In genomic region chr8:80977231-80977630, GRCm38 (mm10) we compare ENCODE assay signal across 21 mouse cellular contexts. TPM values are rescaled to one million over a fixed set of nuclear protein-coding genes. Genes with fewer than 3 reads are reported as not detected.
DNase-seq lines count a peak whose midpoint lies in the region; ATAC-seq and TF ChIP-seq lines count a peak whose summit lies in the region.
"Had no signal": no experiment of that assay in that cellular context is flagged by ENCODE, and none has a peak within 500 bp of the region (broad histone marks: within the 10 kb centered on the region; RNA-seq: fewer than 3 reads in every experiment).

No protein-coding gene starts in this region.

- H3K27ac ChIP-seq in layer of hippocampus, adult 2 months, result peak overlapping the region; percentile 39; the same call in 1 of the 2 replicates
- 0 out of 2 replicates have a peak overlapping the region, but pooled peaks have one; percentile 28 for H3K27ac ChIP-seq in spleen, adult 2 months (ENCODE audit: insufficient read depth, low read length)
- H3K27ac ChIP-seq in hindbrain, embryonic 14.5 days, result no peak overlapping the region
- H3K27ac ChIP-seq: embryonic facial prominence, embryonic 12.5 days; forebrain, embryonic 13.5 days; hindbrain, postnatal 0 days; lung, embryonic 15.5 days; neural tube, embryonic 15.5 days had no signal

- H3K9me3 ChIP-seq in hindbrain, embryonic 14.5 days (ENCODE audit: control insufficient read depth, low read length), result no peaks in the 10 kb centered on the region
- H3K9me3 ChIP-seq: embryonic facial prominence, embryonic 12.5 days; forebrain, embryonic 13.5 days; lung, embryonic 15.5 days; neural tube, embryonic 15.5 days had no signal

- DNase-seq in gastrocnemius, adult 18-20 months (ENCODE audit: low spot score), result peak; percentile 16
- no peak for DNase-seq in gastrocnemius, postnatal 10 days
- no peak for DNase-seq in layer of hippocampus, adult 2 months (ENCODE audit: low spot score in 2 of 2)
- DNase-seq in layer of hippocampus, postnatal 25 days (ENCODE audit: extremely low spot score in 1 of 2, low spot score in 1 of 2), result no peak
- DNase-seq in spleen, adult 2 months (ENCODE audit: low read depth in 1 of 2, low spot score in 2 of 2), result no peak
- no peak for DNase-seq in spleen, postnatal 10 days (ENCODE audit: low spot score in 2 of 2)
- DNase-seq in hindbrain, embryonic 14.5 days (ENCODE audit: low spot score), result no peak
- DNase-seq: cerebellum, adult 9-11 months; kidney, postnatal 10 days; left cerebral cortex, postnatal 4 days; liver; right cerebral cortex, postnatal 25 days; thymus, postnatal 36 days had no signal

- peaks cover 4% of the 10 kb centered on the region for H3K4me1 ChIP-seq in spleen, adult 2 months (ENCODE audit: control insufficient read depth, insufficient read depth, insufficient read length)
- H3K4me1 ChIP-seq in hindbrain, embryonic 14.5 days (replicated peaks; ENCODE audit: control insufficient read depth, insufficient read depth, low read length), result no peaks in the 10 kb centered on the region
- H3K4me1 ChIP-seq: embryonic facial prominence, embryonic 12.5 days; forebrain, embryonic 13.5 days; neural tube, embryonic 15.5 days had no signal

- 17% methylated on average over 1 of the region's 1 CpGs for WGBS in spleen, adult 2 months
- WGBS in hindbrain, embryonic 14.5 days, result 79% methylated on average over 1 of the region's 1 CpGs

- no peak overlapping the region for H3K4me3 ChIP-seq in layer of hippocampus, adult 2 months
- no peak overlapping the region for H3K4me3 ChIP-seq in spleen, adult 2 months (ENCODE audit: extremely low read depth, insufficient read depth, insufficient read length)
- no peak overlapping the region for H3K4me3 ChIP-seq in hindbrain, embryonic 14.5 days (replicated peaks; ENCODE audit: low read length)
- H3K4me3 ChIP-seq: embryonic facial prominence, embryonic 12.5 days; erythroblast, embryonic 14.5 days; forebrain, embryonic 13.5 days; lung, embryonic 15.5 days; neural tube, embryonic 15.5 days had no signal

- no peaks in the 10 kb centered on the region for H3K27me3 ChIP-seq in spleen, adult 2 months (ENCODE audit: control insufficient read depth, insufficient read depth, low read length)
- no peaks in the 10 kb centered on the region for H3K27me3 ChIP-seq in hindbrain, embryonic 14.5 days (ENCODE audit: control insufficient read depth, insufficient read depth, low read length)
- H3K27me3 ChIP-seq: embryonic facial prominence, embryonic 12.5 days; forebrain, embryonic 13.5 days; lung, embryonic 15.5 days; neural tube, embryonic 15.5 days had no signal

- no peak overlapping the region for H3K9ac ChIP-seq in hindbrain, embryonic 14.5 days
- H3K9ac ChIP-seq: embryonic facial prominence, embryonic 12.5 days; forebrain, embryonic 13.5 days; lung, embryonic 15.5 days; neural tube, embryonic 15.5 days had no signal

- TF ChIP-seq CTCF in layer of hippocampus, adult 2 months (conservative IDR thresholded peaks at IDR 0.05), result no peak
- no peak for TF ChIP-seq CTCF in spleen, adult 2 months (IDR thresholded peaks at IDR 0.05; ENCODE audit: extremely low read depth, insufficient read depth, insufficient read length, insufficient replicate concordance)

- no peak overlapping the region for H3K4me2 ChIP-seq in hindbrain, embryonic 14.5 days (replicated peaks)
- H3K4me2 ChIP-seq: embryonic facial prominence, embryonic 12.5 days; forebrain, embryonic 13.5 days; lung, embryonic 15.5 days; neural tube, embryonic 15.5 days had no signal

- ATAC-seq in hindbrain, embryonic 14.5 days (ENCODE audit: low FRiP score), result no peak
- ATAC-seq: forebrain, embryonic 13.5 days; hindbrain, postnatal 0 days; intestine, postnatal 0 days; midbrain, embryonic 16.5 days had no signal

- H3K36me3 ChIP-seq in spleen, adult 2 months (ENCODE audit: control insufficient read depth, insufficient read depth, low read length), result peaks cover 2% of the 10 kb centered on the region
- peaks cover 22% of the 10 kb centered on the region for H3K36me3 ChIP-seq in hindbrain, embryonic 14.5 days (replicated peaks; ENCODE audit: control insufficient read depth, insufficient read depth)

- no peak for TF ChIP-seq POLR2A in spleen, adult 2 months (IDR thresholded peaks at IDR 0.05; ENCODE audit: low read depth, low read length)

RNA-seq across cellular contexts. Expression of gene Usp38, which starts 37.5 kb away (rescaled TPM):
- total RNA-seq in gastrocnemius, adult 18-20 months (2021), result 10 to 100 TPM; 21.3 to 22.8 TPM
- 10 to 100 TPM; 18.0 to 20.3 TPM for total RNA-seq in gastrocnemius, postnatal 10 days (2021)
- 10 to 100 TPM; 23.3 to 26.0 TPM for total RNA-seq in layer of hippocampus, adult 2 months (2021)
- total RNA-seq in layer of hippocampus, postnatal 25 days (2021), result 10 to 100 TPM; 24.9 to 25.8 TPM
- 11.3 and 15.6 TPM in 2 replicates for polyA plus RNA-seq in spleen, adult 2 months (2012; rRNA removed)
- polyA plus RNA-seq in hindbrain, embryonic 14.5 days (2014; fragmentation: Nextera tagmentation; extraction: Ambion mirVana), result 24.7 and 27.5 TPM in 2 replicates
